Mouse (Mus musculus) gonadal fat pad, adult 2 months (tissue): ENCODE results near the gene Ankrd34a. TPM values are rescaled to one million over a fixed set of nuclear protein-coding genes. Genes with fewer than 3 reads are reported as not detected.
A peak's percentile ranks its signal among the peaks of the same experiment; 100 is the strongest.
"Not testable (repeated sequence)": the region's sequence is repeated elsewhere in the genome, so short reads cannot be mapped to it uniquely, and the experiment has no call there.

ENCODE experiments used
- DNase-seq: peaks from one replicate; pipeline ENCODE4 v3.0.0-alpha.2; 2012; ENCODE audit warnings: low read depth
- polyA plus RNA-seq: library from polyadenylated mRNA; depleted of rRNA; stranded (reverse); fragments of >200 nt; gene quantifications from 2 replicates; pipeline ENCODE4 v1.2.3, GENCODE M21; 2012

Ankrd34a gene
- polyA plus RNA-seq, 1 experiment: 0.34 TPM

GRCm38 (mm10) chr3:96579885-96580454 is 16.5 kb upstream of the Ankrd34a start:
- DNase-seq: no peak

- no peak for DNase-seq
Measured at GRCm38 (mm10) chr3:96581141-96581540, 15.3 kb upstream of the Ankrd34a start.

GRCm38 (mm10) chr3:96581771-96582515 is 14.5 kb upstream of the Ankrd34a start:
- no peak for DNase-seq

- DNase-seq: no peak
Measured at GRCm38 (mm10) chr3:96583386-96583785, 13.1 kb upstream of the Ankrd34a start.

- no peak for DNase-seq
Measured at GRCm38 (mm10) chr3:96590657-96591056, 5.8 kb upstream of the Ankrd34a start.

GRCm38 (mm10) chr3:96593374-96593773 is 3.1 kb upstream of the Ankrd34a start:
- DNase-seq: no peak

- peak; percentile 74 for DNase-seq
Measured at GRCm38 (mm10) chr3:96593790-96594560, 2.5 kb upstream of the Ankrd34a start, which contains the start of gene Polr3gl. Gene Polr3gl (minus strand): TSS chr3:96594181.

GRCm38 (mm10) chr3:96594851-96595250 is 1.6 kb upstream of the Ankrd34a start:
- DNase-seq: no peak

GRCm38 (mm10) chr3:96595661-96596060 is 775 bp upstream of the Ankrd34a start:
- DNase-seq: no peak

GRCm38 (mm10) chr3:96596855-96597254 is 419 bp downstream of the Ankrd34a start:
- no peak for DNase-seq

- no peak for DNase-seq
Measured at GRCm38 (mm10) chr3:96597435-96597891, 1.0 kb downstream of the Ankrd34a start.

GRCm38 (mm10) chr3:96598156-96599068 is 2.0 kb downstream of the Ankrd34a start:
- no peak for DNase-seq

- DNase-seq: no peak
Measured at GRCm38 (mm10) chr3:96599069-96599393, 2.6 kb downstream of the Ankrd34a start.

GRCm38 (mm10) chr3:96599411-96599810 is 3.0 kb downstream of the Ankrd34a start:
- no peak for DNase-seq

- DNase-seq: no peak
Measured at GRCm38 (mm10) chr3:96600639-96601250, 4.3 kb downstream of the Ankrd34a start, which contains the start of gene Lix1l. Gene Lix1l (plus strand): TSS chr3:96601149.

- no peak for DNase-seq
Measured at GRCm38 (mm10) chr3:96601251-96601787, 4.9 kb downstream of the Ankrd34a start.

GRCm38 (mm10) chr3:96601941-96602703 is 5.7 kb downstream of the Ankrd34a start:
- DNase-seq: no peak

GRCm38 (mm10) chr3:96602704-96603084 is 6.3 kb downstream of the Ankrd34a start:
- no peak for DNase-seq

GRCm38 (mm10) chr3:96603311-96603710 is 6.9 kb downstream of the Ankrd34a start:
- DNase-seq: no peak

- DNase-seq: not testable (repeated sequence)
Measured at GRCm38 (mm10) chr3:96606007-96606406, 9.6 kb downstream of the Ankrd34a start.
